Mouse (Mus musculus): Measurements from ENCODE around the gene Ncf1. TPM values are rescaled to one million over a fixed set of nuclear protein-coding genes. Genes with fewer than 3 reads are reported as not detected.

Gene Ncf1
- total and polyA plus RNA-seq, 3 experiments, result 287 to 342 (median 302) TPM

DNA sequence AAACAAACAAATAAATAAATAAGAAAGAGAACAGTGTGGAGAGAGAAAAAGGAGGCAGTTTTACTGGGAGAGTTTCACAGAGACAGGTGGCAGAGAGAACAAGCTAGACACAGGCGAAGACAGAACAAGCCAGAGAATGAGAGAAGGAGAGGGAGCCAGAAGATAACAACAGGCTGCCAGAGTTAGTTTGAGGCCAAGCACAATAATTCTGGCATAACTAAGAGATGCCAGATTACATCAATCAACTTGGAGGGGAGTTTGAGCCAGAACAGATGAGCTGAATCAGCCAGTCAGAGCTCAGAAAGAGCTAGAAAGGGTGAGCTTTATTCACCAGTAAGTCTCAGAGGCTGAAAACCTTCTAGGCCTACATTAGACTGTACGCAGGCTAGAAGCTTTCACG, 21.2 kb upstream of the Ncf1 start:
- Histone ChIP-seq H3K27me3 (replicated peaks) (no peaks in the 10 kb centered on the region), H3K4me3 (replicated peaks in 1 of 3; ENCODE audit: low read depth in 2 of 3, low read length in 2 of 3, poor library complexity in 1 of 3) (no peak overlapping the region), H3K4me2 (ENCODE audit: insufficient read depth, low read depth, poor library complexity, severe bottlenecking) (no peak overlapping the region), H3K79me2 (replicated peaks; ENCODE audit: control insufficient read depth, extremely low read depth, insufficient read depth, poor library complexity, severe bottlenecking) (no peaks in the 10 kb centered on the region), H3K4me1 (ENCODE audit: control insufficient read depth in 1 of 2, insufficient read depth in 2 of 2) (no peaks in the 10 kb centered on the region; a peak in 1 of 4 replicates), H3K27ac (ENCODE audit: insufficient read depth, low read depth) (no peak overlapping the region), H3K9ac (ENCODE audit: insufficient read depth, low read depth) (no peak overlapping the region), H3K36me3 (replicated peaks in 1 of 2; ENCODE audit: control insufficient read depth in 1 of 2, insufficient read depth in 1 of 2, low read length in 1 of 2) (peaks cover 75 to 95% of the 10 kb centered on the region in 2 experiments), H3K9me3 (replicated peaks; ENCODE audit: low read length) (no peaks in the 10 kb centered on the region)
- no peak for TF ChIP-seq NRF1 (IDR thresholded peaks at IDR 0.05; ENCODE audit: low read depth, low read length)
- dilution Hi-C loops (cut with MboI; ENCODE audit: extremely low pct_ligation_motif_present, extremely low pct_unique_long_range_greater_than_20kb, low sequenced_read_pairs), result no loop called here
- no peak for DNase-seq (ENCODE audit: extremely low read depth)
- in situ Hi-C loops (cut with MboI; ENCODE audit: low pct_ligation_motif_present, low pct_unique_long_range_greater_than_20kb, low sequenced_read_pairs), result no loop called here

DNA sequence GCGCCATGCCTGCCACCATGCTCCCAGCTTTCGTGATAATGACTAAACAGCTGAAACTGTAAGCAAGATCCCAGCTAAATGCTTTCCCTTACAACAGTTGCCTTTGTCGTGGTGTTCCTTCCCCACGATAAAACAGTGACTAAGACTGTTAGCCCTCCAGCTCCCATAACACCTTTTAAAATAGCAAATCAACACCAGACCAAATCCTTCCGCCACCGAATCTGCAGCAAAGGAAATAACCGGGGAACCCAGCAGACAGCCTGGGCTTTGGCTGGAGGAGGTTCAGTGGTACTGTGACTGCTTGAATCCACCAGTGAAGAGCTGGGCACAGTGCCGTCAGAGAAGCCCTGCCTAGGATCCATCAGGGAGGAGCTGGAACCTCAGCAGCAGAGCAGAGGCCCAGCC, 19.8 kb upstream of the Ncf1 start:
- Histone ChIP-seq H3K9ac (ENCODE audit: insufficient read depth, low read depth) (no peak overlapping the region), H3K27me3 (replicated peaks) (no peaks in the 10 kb centered on the region), H3K79me2 (replicated peaks; ENCODE audit: control insufficient read depth, extremely low read depth, insufficient read depth, poor library complexity, severe bottlenecking) (no peaks in the 10 kb centered on the region), H3K36me3 (replicated peaks in 1 of 2; ENCODE audit: control insufficient read depth in 1 of 2, insufficient read depth in 1 of 2, low read length in 1 of 2) (peaks cover 74 to 95% of the 10 kb centered on the region in 2 experiments), H3K4me3 (replicated peaks in 1 of 3; ENCODE audit: low read depth in 2 of 3, low read length in 2 of 3, poor library complexity in 1 of 3) (no peak overlapping the region), H3K4me1 (ENCODE audit: control insufficient read depth in 1 of 2, insufficient read depth in 2 of 2) (no peaks in the 10 kb centered on the region; a peak in 1 of 4 replicates), H3K4me2 (ENCODE audit: insufficient read depth, low read depth, poor library complexity, severe bottlenecking) (no peak overlapping the region), H3K9me3 (replicated peaks; ENCODE audit: low read length) (no peaks in the 10 kb centered on the region), H3K27ac (ENCODE audit: insufficient read depth, low read depth) (no peak overlapping the region)
- dilution Hi-C loops (cut with MboI; ENCODE audit: extremely low pct_ligation_motif_present, extremely low pct_unique_long_range_greater_than_20kb, low sequenced_read_pairs) (no loop called here), in situ Hi-C loops (cut with MboI; ENCODE audit: low pct_ligation_motif_present, low pct_unique_long_range_greater_than_20kb, low sequenced_read_pairs) (no loop called here)
- DNase-seq (ENCODE audit: extremely low read depth), result no peak
- no peak for TF ChIP-seq UBTF (IDR thresholded peaks at IDR 0.05; ENCODE audit: low read depth, low read length)
- TF ChIP-seq CTCF (conservative IDR thresholded peaks at IDR 0.05 in 1 of 2, IDR thresholded peaks at IDR 0.05 in 1 of 2; ENCODE audit: low read depth in 2 of 2, low read length in 2 of 2), result no peak
- TF ChIP-seq GABPA (IDR thresholded peaks at IDR 0.05; ENCODE audit: insufficient replicate concordance, low read depth, low read length), result no peak
- no peak for TF ChIP-seq MAX (IDR thresholded peaks at IDR 0.05; ENCODE audit: low read length)
- no peak for TF ChIP-seq KAT2A (IDR thresholded peaks at IDR 0.05; ENCODE audit: insufficient replicate concordance, low read length)
- TF ChIP-seq RAD21 (IDR thresholded peaks at IDR 0.05; ENCODE audit: low read depth, low read length), result no peak
- TF ChIP-seq ZMIZ1 (IDR thresholded peaks at IDR 0.05; ENCODE audit: low read depth, low read length), result no peak
- no peak for TF ChIP-seq PAX5 (IDR thresholded peaks at IDR 0.05; ENCODE audit: low read length)
- TF ChIP-seq BHLHE40 (IDR thresholded peaks at IDR 0.05; ENCODE audit: low read depth, low read length), result no peak
- TF ChIP-seq ELF1 (IDR thresholded peaks at IDR 0.05; ENCODE audit: low read depth, low read length), result no peak
- no peak for TF ChIP-seq ETS1 (conservative IDR thresholded peaks at IDR 0.05; ENCODE audit: low read depth, low read length)
- TF ChIP-seq ZC3H11A (IDR thresholded peaks at IDR 0.05; ENCODE audit: low read depth, low read length), result no peak
- TF ChIP-seq TCF12 (IDR thresholded peaks at IDR 0.05; ENCODE audit: low read depth, low read length), result no peak
- no peak for TF ChIP-seq TBP (conservative IDR thresholded peaks at IDR 0.05; ENCODE audit: low read depth, low read length)
- no peak for TF ChIP-seq POLR2A (IDR thresholded peaks at IDR 0.05; ENCODE audit: low read depth, low read length)
- no peak for TF ChIP-seq RCOR1 (conservative IDR thresholded peaks at IDR 0.05; ENCODE audit: low read depth, low read length)
